Mouse (Mus musculus) CH12.LX (cell line): ENCODE measurements at regions not wholly inside any gene's neighbourhood (a gene's known extent, or its start where the extent isn't known, plus 50 kb on each side); places are given as distances from the start of the nearest gene placed in this dataset.

Source experiments
- DNase-seq: peaks from one replicate; pipeline ENCODE4 v3.0.0-alpha.2; 2013; ENCODE audit errors: extremely low read depth
- H3K27ac ChIP-seq: 2 replicates; pipeline ENCODE4 v1.5.1; 2012; ENCODE audit warnings: low read depth, mild to moderate bottlenecking, control low read depth, moderate library complexity; ENCODE audit not compliant: insufficient read depth
- H3K27me3 ChIP-seq: replicated peaks from 2 replicates; pipeline ENCODE3; 2012; ENCODE audit warnings: inconsistent platforms
- H3K36me3 ChIP-seq, 2 experiments: replicated peaks in 1 of 2; 2 replicates each; pipeline versions ENCODE3 to v1.6.1; 2012; ENCODE audit warnings: inconsistent platforms in 1 of 2, low read length in 1 of 2, mild to moderate bottlenecking in 1 of 2, mixed read lengths in 1 of 2, moderate library complexity in 1 of 2; ENCODE audit not compliant: control insufficient read depth in 1 of 2, insufficient read depth in 1 of 2
- H3K4me1 ChIP-seq, 2 experiments: 2 replicates each; pipeline ENCODE4 v1.6.1; 2012; ENCODE audit warnings: inconsistent platforms in 1 of 2, moderate library complexity in 1 of 2; ENCODE audit not compliant: insufficient read depth in 2 of 2, control insufficient read depth in 1 of 2
- H3K4me2 ChIP-seq: 2 replicates; pipeline ENCODE4 v1.6.1; 2012; ENCODE audit warnings: low read depth, mild to moderate bottlenecking, control low read depth; ENCODE audit not compliant: poor library complexity, insufficient read depth, severe bottlenecking
- H3K4me3 ChIP-seq, 3 experiments: fragments of 150-350 bp in 1 of 3; sonication (generic) in 1 of 3; replicated peaks in 1 of 3; 2 replicates each; pipeline versions ENCODE3 to v1.5.1; 2011 to 2012; ENCODE audit warnings: low read depth in 2 of 3, low read length in 2 of 3, mild to moderate bottlenecking in 2 of 3, moderate library complexity in 2 of 3, control low read depth in 1 of 3, improper control_type of control experiment in 1 of 3, inconsistent platforms in 1 of 3, mixed read lengths in 1 of 3; ENCODE audit not compliant: poor library complexity in 1 of 3
- H3K79me2 ChIP-seq: replicated peaks from 2 replicates; pipeline ENCODE4 v1.6.1; 2012; ENCODE audit warnings: mild to moderate bottlenecking, moderate library complexity; ENCODE audit not compliant: control insufficient read depth, poor library complexity, insufficient read depth, severe bottlenecking; ENCODE audit errors: extremely low read depth
- H3K9ac ChIP-seq: 2 replicates; pipeline ENCODE4 v1.6.1; 2012; ENCODE audit warnings: low read depth, mild to moderate bottlenecking, control low read depth, moderate library complexity; ENCODE audit not compliant: insufficient read depth
- H3K9me3 ChIP-seq: replicated peaks from 2 replicates; pipeline ENCODE3; 2012; ENCODE audit warnings: low read length, inconsistent platforms, mixed read lengths
- BHLHE40 ChIP-seq: IDR thresholded peaks from 2 replicates; pipeline ENCODE4 v1.6.1; 2011; ENCODE audit warnings: mild to moderate bottlenecking, low read depth, low read length, improper control_type of control experiment
- CHD1 ChIP-seq: IDR thresholded peaks from 2 replicates; pipeline ENCODE4 v1.6.1; 2012; ENCODE audit warnings: low read depth, low read length, improper control_type of control experiment, inconsistent platforms
- CTCF ChIP-seq, 2 experiments: IDR thresholded peaks in 1 of 2; conservative IDR thresholded peaks in 1 of 2; 2 replicates each; pipeline ENCODE4 v1.5.1; 2011 to 2012; ENCODE audit warnings: low read depth in 2 of 2, low read length in 2 of 2, improper control_type of control experiment in 1 of 2, inconsistent platforms in 1 of 2, mild to moderate bottlenecking in 1 of 2, moderate library complexity in 1 of 2
- ELF1 ChIP-seq: IDR thresholded peaks from 2 replicates; pipeline ENCODE4 v1.6.1; 2014; ENCODE audit warnings: low read depth, mild to moderate bottlenecking, inconsistent platforms, low read length, improper control_type of control experiment
- EP300 ChIP-seq: IDR thresholded peaks from 2 replicates; pipeline ENCODE4 v1.6.1; 2011; ENCODE audit warnings: low read length, improper control_type of control experiment
- HCFC1 ChIP-seq: IDR thresholded peaks from 2 replicates; pipeline ENCODE4 v1.6.1; 2012; ENCODE audit warnings: low read depth, mild to moderate bottlenecking, inconsistent platforms, low read length, improper control_type of control experiment
- IRF4 ChIP-seq: IDR thresholded peaks from 2 replicates; pipeline ENCODE4 v1.6.1; 2014; ENCODE audit warnings: low read depth, mild to moderate bottlenecking, inconsistent platforms, low read length, improper control_type of control experiment
- JUND ChIP-seq: conservative IDR thresholded peaks from 2 replicates; pipeline ENCODE4 v1.6.1; 2011; ENCODE audit warnings: low read depth, low read length, improper control_type of control experiment
- KAT2A ChIP-seq: IDR thresholded peaks from 2 replicates; pipeline ENCODE4 v1.6.1; 2012; ENCODE audit warnings: low read length, improper control_type of control experiment, inconsistent platforms; ENCODE audit not compliant: insufficient replicate concordance
- MAFK ChIP-seq: IDR thresholded peaks from 2 replicates; pipeline ENCODE4 v1.6.1; 2011; ENCODE audit warnings: low read length, improper control_type of control experiment; ENCODE audit not compliant: insufficient replicate concordance
- MAX ChIP-seq: IDR thresholded peaks from 2 replicates; pipeline ENCODE4 v1.6.1; 2011; ENCODE audit warnings: low read length, improper control_type of control experiment
- MXI1 ChIP-seq: IDR thresholded peaks from 2 replicates; pipeline ENCODE4 v1.6.1; 2011; ENCODE audit warnings: mild to moderate bottlenecking, low read depth, low read length, improper control_type of control experiment
- MYC ChIP-seq: IDR thresholded peaks from 2 replicates; pipeline ENCODE4 v1.6.1; 2011; ENCODE audit warnings: low read depth, mild to moderate bottlenecking, improper control_type of control experiment, low read length
- PAX5 ChIP-seq: IDR thresholded peaks from 2 replicates; pipeline ENCODE4 v1.6.1; 2012; ENCODE audit warnings: low read length, inconsistent platforms, mixed read lengths
- POLR2A ChIP-seq: IDR thresholded peaks from 2 replicates; pipeline ENCODE4 v1.6.1; 2011; ENCODE audit warnings: low read depth, mild to moderate bottlenecking, improper control_type of control experiment, low read length
- SIN3A ChIP-seq: IDR thresholded peaks from 2 replicates; pipeline ENCODE4 v1.6.1; 2012; ENCODE audit warnings: low read length, improper control_type of control experiment, inconsistent platforms
- SMC3 ChIP-seq: IDR thresholded peaks from 2 replicates; pipeline ENCODE4 v1.6.1; 2011; ENCODE audit warnings: low read depth, low read length, improper control_type of control experiment
- ZC3H11A ChIP-seq: IDR thresholded peaks from 2 replicates; pipeline ENCODE4 v1.6.1; 2012; ENCODE audit warnings: low read depth, mild to moderate bottlenecking, inconsistent platforms, low read length, improper control_type of control experiment
- ZKSCAN1 ChIP-seq: IDR thresholded peaks from 2 replicates; pipeline ENCODE4 v1.6.1; 2012; ENCODE audit warnings: low read depth, inconsistent platforms, low read length, improper control_type of control experiment, borderline replicate concordance
- ZNF384 ChIP-seq: IDR thresholded peaks from 2 replicates; pipeline ENCODE4 v1.6.1; 2012; ENCODE audit warnings: low read depth, low read length, improper control_type of control experiment, inconsistent platforms
- dilution Hi-C: fragments of 300-500 bp; cut with MboI; formaldehyde crosslinking; loops from 2 replicates; pipeline ENCODE4 v1.14.3; 2020; ENCODE audit warnings: low sequenced_read_pairs; ENCODE audit not compliant: extremely low pct_unique_long_range_greater_than_20kb, extremely low pct_ligation_motif_present
- in situ Hi-C: fragments of 300-500 bp; cut with MboI; formaldehyde crosslinking; loops from 3 replicates; pipeline ENCODE4 v1.14.3; 2019; ENCODE audit warnings: low sequenced_read_pairs, low pct_ligation_motif_present, low pct_unique_long_range_greater_than_20kb, mixed read lengths

DNA sequence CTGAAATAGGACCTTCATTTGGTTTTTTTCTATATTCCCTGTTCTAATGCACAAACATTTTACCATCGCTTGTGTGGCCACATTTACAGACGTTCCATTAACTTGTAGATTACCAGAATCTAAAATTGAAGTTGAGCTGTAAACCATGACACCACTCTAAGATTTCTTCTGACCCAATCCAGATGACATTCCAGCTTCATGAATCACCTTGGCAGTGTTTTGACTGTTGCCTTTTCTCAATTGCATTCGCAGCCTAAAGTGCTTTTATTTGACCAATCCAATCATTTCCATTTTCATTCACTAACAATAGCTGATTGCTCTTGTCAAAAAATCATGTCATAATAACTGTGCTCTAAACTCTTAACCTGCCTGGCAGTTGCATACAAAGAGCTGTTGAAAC lies 144.8 kb downstream of the Mdfic start:
- Histone ChIP-seq H3K79me2 (no peaks in the 10 kb centered on the region), H3K27me3 (no peaks in the 10 kb centered on the region), H3K4me1 (peaks cover 0 to 4% of the 10 kb centered on the region in 2 experiments; a peak in 1 of 4 replicates), H3K27ac (no peak overlapping the region), H3K4me2 (no peak overlapping the region), H3K9ac (no peak overlapping the region), H3K4me3 (no peak overlapping the region), H3K36me3 (no peaks in the 10 kb centered on the region), H3K9me3 (no peaks in the 10 kb centered on the region)
- in situ Hi-C loops (no loop called here), dilution Hi-C loops (no loop called here)
- TF ChIP-seq MXI1 (no peak), ELF1 (no peak), PAX5 (no peak), MAFK (no peak), ZKSCAN1 (no peak), ZC3H11A (no peak), MYC (no peak), IRF4 (no peak), SIN3A (no peak), MAX (no peak)
- no peak for DNase-seq

DNA sequence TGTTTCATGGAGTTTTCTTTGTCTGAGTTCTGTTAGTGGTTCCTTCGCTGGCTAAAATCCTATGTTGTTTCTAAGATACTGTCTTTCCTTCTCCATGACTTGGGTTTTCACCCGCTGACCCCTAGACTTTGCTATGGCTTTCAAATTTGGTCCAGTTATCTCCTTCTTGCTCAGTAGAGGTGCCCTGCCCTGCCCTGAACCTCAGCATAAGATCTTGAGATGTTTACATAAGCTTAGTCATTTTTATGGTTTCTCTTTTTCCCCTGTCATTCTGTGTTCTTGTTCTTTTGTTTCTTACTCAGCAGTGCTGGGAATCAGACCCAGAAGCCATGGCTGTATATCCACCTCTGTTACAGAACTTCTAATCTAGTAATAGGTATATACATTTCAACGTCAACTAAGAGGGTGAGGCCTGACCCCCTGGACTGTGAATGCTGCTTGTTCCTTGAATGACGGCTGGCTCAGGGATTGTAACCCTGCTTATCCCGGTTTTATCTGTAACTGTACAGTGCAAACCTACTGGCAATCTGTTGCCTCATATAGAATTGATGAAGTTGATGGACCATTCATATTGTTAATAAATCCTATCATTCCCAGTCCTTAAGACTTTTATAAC lies 161.9 kb downstream of the Mdfic start:
- H3K4me3 ChIP-seq, result no peak overlapping the region
- H3K4me2 ChIP-seq, result no peak overlapping the region
- H3K27me3 ChIP-seq, result no peaks in the 10 kb centered on the region
- H3K4me1 ChIP-seq, result 0 out of 4 replicates have a peak, but pooled peaks cover 0 to 4% of the 10 kb centered on the region in 2 experiments
- no peaks in the 10 kb centered on the region for H3K9me3 ChIP-seq
- TF ChIP-seq PAX5, result no peak
- no peak for TF ChIP-seq CHD1
- TF ChIP-seq BHLHE40, result no peak
- no peak for TF ChIP-seq EP300
- no peak for TF ChIP-seq ZKSCAN1
- no peak for TF ChIP-seq HCFC1
- no peak for TF ChIP-seq JUND
- TF ChIP-seq MYC, result no peak
- no peak for TF ChIP-seq MXI1
- no peak for TF ChIP-seq ZNF384
- TF ChIP-seq SIN3A, result no peak
- no peak for TF ChIP-seq ZC3H11A
- no peak for TF ChIP-seq SMC3
- TF ChIP-seq CTCF (conservative IDR thresholded peaks at IDR 0.05 in 1 of 2, IDR thresholded peaks at IDR 0.05 in 1 of 2; ENCODE audit: low read depth in 2 of 2, low read length in 2 of 2), result no peak
- no peak for TF ChIP-seq KAT2A
- no peak for TF ChIP-seq POLR2A
- no peaks in the 10 kb centered on the region for H3K79me2 ChIP-seq
- no peak overlapping the region for H3K9ac ChIP-seq
- no peak for DNase-seq
- H3K36me3 ChIP-seq, result no peaks in the 10 kb centered on the region
- in situ Hi-C loops, result no loop called here
- dilution Hi-C loops, result no loop called here
- no peak overlapping the region for H3K27ac ChIP-seq
